Mouse (Mus musculus): ENCODE measurements around the gene Gskip. TPM values are rescaled to one million over a fixed set of nuclear protein-coding genes. Genes with fewer than 3 reads are reported as not detected.

Gskip gene
- total RNA-seq, 2 experiments from 2014 or later, result 4.5 to 5.6 TPM

Other genes starting within 250 kb of the Gskip start
- 1 to 10 TPM; 1.1 to 1.6 TPM for gene D430019H16Rik, start 231.0 kb upstream of the Gskip start, total RNA-seq (2021)
- gene Bdkrb2, start 121.6 kb upstream of the Gskip start, total RNA-seq (2021), result 1 to 10 TPM in 1 of 2 experiments, under 1 TPM in 1; 0.82 to 1.8 TPM
- gene Bdkrb1, start 81.7 kb upstream of the Gskip start, total RNA-seq (2021), result not detected
- gene Atg2b, start 382 bp downstream of the Gskip start, total RNA-seq (2021), result 10 to 100 TPM; 14.0 to 14.6 TPM
- gene Ak7, start 21.1 kb downstream of the Gskip start, total RNA-seq (2021), result not detected
- 10 to 100 TPM; 64.5 to 70.9 TPM for gene Papola, start 99.9 kb downstream of the Gskip start, total RNA-seq (2021)

Measured in gastrocnemius, postnatal 14 days (tissue).